Mouse (Mus musculus): ENCODE results near the gene Olfr629.
"Not testable (repeated sequence)": the region's sequence is repeated elsewhere in the genome, so short reads cannot be mapped to it uniquely, and the experiment has no call there.

Gene Olfr629

GRCm38 (mm10) chr7:103744843-103745242, at the start of gene Olfr629:
TSS of gene Olfr629 (minus strand) at chr7:103744943.
- DNase-seq (ENCODE audit: low read depth) = no peak

- peak; percentile 2 for DNase-seq (ENCODE audit: low read depth)
Measured at GRCm38 (mm10) chr7:103792669-103793388, 48.1 kb upstream of the Olfr629 start.

- DNase-seq (ENCODE audit: low read depth) = no peak
Measured at GRCm38 (mm10) chr7:103791721-103792120, 47.0 kb upstream of the Olfr629 start, which contains the start of gene Olfr67. TSS of gene Olfr67 (minus strand) at chr7:103791821.

- DNase-seq (ENCODE audit: low read depth) = no peak
Measured at GRCm38 (mm10) chr7:103779598-103779997, 34.9 kb upstream of the Olfr629 start, which contains the start of gene Olfr68. TSS of gene Olfr68 (minus strand) at chr7:103779698.

- DNase-seq (ENCODE audit: low read depth) = not testable (repeated sequence)
Measured at GRCm38 (mm10) chr7:103777652-103778051, 32.9 kb upstream of the Olfr629 start.

- no peak for DNase-seq (ENCODE audit: low read depth)
Measured at GRCm38 (mm10) chr7:103771494-103771893, 26.8 kb upstream of the Olfr629 start, which contains the start of gene Olfr69. TSS of gene Olfr69 (minus strand) at chr7:103771594.

GRCm38 (mm10) chr7:103767687-103768086, 22.9 kb upstream of the Olfr629 start:
- DNase-seq (ENCODE audit: low read depth) = not testable (repeated sequence)

- DNase-seq (ENCODE audit: low read depth) = peak; percentile 35
Measured at GRCm38 (mm10) chr7:103762212-103762611, 17.5 kb upstream of the Olfr629 start.

- no peak for DNase-seq (ENCODE audit: low read depth)
Measured at GRCm38 (mm10) chr7:103757233-103757632, 12.5 kb upstream of the Olfr629 start, which contains the start of gene Olfr630. TSS of gene Olfr630 (minus strand) at chr7:103757333.

GRCm38 (mm10) chr7:103730074-103730473, 14.7 kb downstream of the Olfr629 start, which contains the start of gene Olfr628:
TSS of gene Olfr628 (plus strand) at chr7:103730374.
- no peak for DNase-seq (ENCODE audit: low read depth)

- not testable (repeated sequence) for DNase-seq (ENCODE audit: low read depth)
Measured at GRCm38 (mm10) chr7:103716398-103716797, 28.3 kb downstream of the Olfr629 start.

GRCm38 (mm10) chr7:103714371-103714770, 30.4 kb downstream of the Olfr629 start, which contains the start of gene Olfr243:
TSS of gene Olfr243 (plus strand) at chr7:103714671.
- DNase-seq (ENCODE audit: low read depth) = no peak

- DNase-seq (ENCODE audit: low read depth) = peak; percentile 15
Measured at GRCm38 (mm10) chr7:103712024-103712423, 32.7 kb downstream of the Olfr629 start.

GRCm38 (mm10) chr7:103699469-103699868, 45.3 kb downstream of the Olfr629 start:
- DNase-seq (ENCODE audit: low read depth) = no peak

All from naive thymus-derived CD4-positive, alpha-beta T cell, adult 2 months (primary cell).